Mouse (Mus musculus): Measurements from ENCODE around the gene Jpt1. TPM values are rescaled to one million over a fixed set of nuclear protein-coding genes. Genes with fewer than 3 reads are reported as not detected.

Jpt1 gene
- 225 TPM for total RNA-seq (2023)

GRCm38 (mm10) chr11:115514238-115514663 lies at the start of gene Jpt1:
TSS of gene Jpt1 (minus strand) at chr11:115514387.

GRCm38 (mm10) chr11:115536038-115536681 lies 22.0 kb upstream of the Jpt1 start, which contains the start of gene Sumo2:
TSS of gene Sumo2 (minus strand) at chr11:115536276.

GRCm38 (mm10) chr11:115491356-115492083 lies 22.7 kb downstream of the Jpt1 start, which contains the start of gene Nt5c:
TSS of gene Nt5c (minus strand) at chr11:115491862.

DNA sequence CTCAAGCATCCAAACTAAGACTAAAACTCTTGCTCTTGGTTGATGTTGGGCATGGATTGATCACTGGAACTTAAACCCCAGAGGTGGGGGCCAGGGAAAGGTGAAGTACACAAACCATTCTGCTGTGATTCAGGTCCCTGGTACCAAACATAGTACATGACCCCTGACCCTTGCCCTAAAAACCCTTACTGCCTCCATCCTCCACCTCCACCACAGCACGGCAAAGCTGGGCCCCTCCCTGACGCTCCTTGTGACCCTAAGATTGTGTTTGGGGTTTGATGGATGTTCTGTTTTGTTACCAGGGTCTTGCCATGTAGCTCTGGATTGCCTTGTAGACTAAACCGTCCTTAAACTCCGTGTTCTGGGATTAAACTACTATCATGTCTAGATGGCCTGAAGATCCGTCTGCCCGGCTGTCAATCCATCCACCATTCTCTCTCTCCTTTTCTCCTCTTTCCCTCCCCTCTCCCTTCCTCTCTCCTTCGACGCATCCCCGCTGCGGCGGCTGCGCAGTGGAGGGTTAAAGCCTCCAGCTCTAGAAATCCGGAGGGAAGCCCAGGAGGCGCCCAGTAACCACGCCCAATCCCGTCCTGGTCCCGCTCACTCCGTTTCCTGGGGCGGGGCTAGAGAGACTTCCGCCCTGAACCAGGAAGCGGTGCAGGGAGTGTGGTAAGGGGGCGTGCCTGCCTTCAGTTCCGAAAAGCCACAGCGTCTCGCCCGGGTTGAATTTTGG lies 39.0 kb downstream of the Jpt1 start, which contains the start of gene Armc7:
Gene Armc7 (plus strand): TSS at position 643 of the 733 bp plus-strand sequence.

DNA sequence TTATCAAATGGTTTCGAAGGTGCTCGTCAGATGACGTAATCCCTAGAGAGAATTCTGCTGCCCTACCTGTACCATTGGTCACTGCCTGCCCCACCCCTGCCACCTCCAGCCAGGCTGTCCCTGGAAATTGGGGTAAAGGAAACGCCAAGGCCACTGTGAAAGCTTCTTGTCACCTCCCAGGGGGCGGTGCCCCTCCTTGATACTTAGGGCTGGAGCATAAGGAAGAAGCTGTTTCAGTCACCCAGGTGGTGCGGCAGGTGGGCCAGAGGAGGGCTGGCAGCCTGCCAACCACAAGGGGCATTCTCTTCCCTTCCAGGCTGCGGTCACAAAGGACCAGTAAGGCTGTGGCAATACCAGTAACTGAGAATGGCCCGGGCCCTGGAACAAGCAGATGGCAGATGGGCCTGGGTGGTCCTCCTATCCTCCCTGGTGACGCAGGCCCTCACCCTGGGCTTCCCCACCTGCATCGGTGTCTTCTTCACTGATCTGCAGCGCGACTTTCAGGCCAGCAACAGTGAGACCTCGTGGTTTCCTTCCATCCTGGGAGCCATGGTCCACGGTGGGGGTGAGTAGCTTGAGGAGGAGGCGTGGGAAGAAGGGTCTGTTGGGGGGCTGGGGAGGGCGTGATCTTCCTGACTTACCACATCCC lies 51.8 kb downstream of the Jpt1 start, which contains the start of gene Slc16a5:
Gene Slc16a5 (plus strand): TSS at position 232 of the 649 bp plus-strand sequence.

Other genes starting within 250 kb of the Jpt1 start
- not detected for gene Grin2c, start 247.1 kb downstream of the Jpt1 start, total RNA-seq (2023)
- gene Fdxr, start 237.3 kb downstream of the Jpt1 start, total RNA-seq (2023): 19.3 TPM
- 0.67 TPM for gene Fads6, start 216.7 kb downstream of the Jpt1 start, total RNA-seq (2023)
- not detected for gene Otop2, start 207.2 kb downstream of the Jpt1 start, total RNA-seq (2023)
- not detected for gene Ush1g, start 192.3 kb downstream of the Jpt1 start, total RNA-seq (2023)
- gene Otop3, start 179.7 kb downstream of the Jpt1 start, total RNA-seq (2023): not detected
- 54.9 TPM for gene Hid1, start 146.6 kb downstream of the Jpt1 start, total RNA-seq (2023)
- 3.3 TPM for gene Cdr2l, start 132.5 kb downstream of the Jpt1 start, total RNA-seq (2023)
- 129 TPM for gene Mrpl58, start 110.6 kb downstream of the Jpt1 start, total RNA-seq (2023)
- 249 TPM for gene Atp5h, start 94.4 kb downstream of the Jpt1 start, total RNA-seq (2023)
- gene Kctd2, start 94.3 kb downstream of the Jpt1 start, total RNA-seq (2023): 47.0 TPM
- not detected for gene Trim80, start 73.8 kb downstream of the Jpt1 start, total RNA-seq (2023)
- 23.5 TPM for gene Slc16a5, start 51.9 kb downstream of the Jpt1 start, total RNA-seq (2023)
- 44.8 TPM for gene Armc7, start 38.7 kb downstream of the Jpt1 start, total RNA-seq (2023)
- gene Nt5c, start 22.5 kb downstream of the Jpt1 start, total RNA-seq (2023): 116 TPM
- gene Sumo2, start 21.9 kb upstream of the Jpt1 start, total RNA-seq (2023): 234 TPM
- gene Nup85, start 50.0 kb upstream of the Jpt1 start, total RNA-seq (2023): 67.9 TPM
- gene Mrps7, start 89.5 kb upstream of the Jpt1 start, total RNA-seq (2023): 33.5 TPM
- 135 TPM for gene Gga3, start 89.7 kb upstream of the Jpt1 start, total RNA-seq (2023)
- gene Mif4gd, start 98.6 kb upstream of the Jpt1 start, total RNA-seq (2023): 65.7 TPM
- 48.1 TPM for gene Slc25a19, start 113.9 kb upstream of the Jpt1 start, total RNA-seq (2023)
- gene Grb2, start 194.2 kb upstream of the Jpt1 start, total RNA-seq (2023): 108 TPM

All from CD8-positive naive resting alpha-beta T cell, adult 57 days (primary cell).